Mouse (Mus musculus): ENCODE measurements at regions not wholly inside any gene's neighbourhood (a gene's known extent, or its start where the extent isn't known, plus 50 kb on each side); places are given as distances from the start of the nearest gene placed in this dataset.

- H3K4me3 ChIP-seq, result no peak overlapping the region
- H3K27me3 ChIP-seq (replicated peaks), result no peaks in the 10 kb centered on the region
- H3K36me3 ChIP-seq, result no peaks in the 10 kb centered on the region
- no peak overlapping the region for H3K27ac ChIP-seq (replicated peaks)
- peaks cover 7% of the 10 kb centered on the region; the same call in 1 of the 2 replicates for H3K4me1 ChIP-seq
- H3K4me2 ChIP-seq, result no peak overlapping the region
- no peaks in the 10 kb centered on the region for H3K9me3 ChIP-seq
- WGBS, result 80% methylated on average over 4 of the region's 4 CpGs
- no peak for ATAC-seq (ENCODE audit: extremely low read depth, insufficient number of reproducible peaks, low FRiP score, low TSS enrichment)
- H3K9ac ChIP-seq, result no peak overlapping the region
These were observed 55.1 kb upstream of the Cnksr3 start for GRCm38 (mm10) chr10:7267106-7267505.

- no peaks in the 10 kb centered on the region for H3K27me3 ChIP-seq (replicated peaks)
- H3K27ac ChIP-seq (replicated peaks), result no peak overlapping the region
- no peak overlapping the region for H3K4me3 ChIP-seq
- H3K9me3 ChIP-seq, result no peaks in the 10 kb centered on the region
- no peak for ATAC-seq (ENCODE audit: extremely low read depth, insufficient number of reproducible peaks, low FRiP score, low TSS enrichment)
- H3K4me2 ChIP-seq, result no peak overlapping the region
- H3K9ac ChIP-seq, result no peak overlapping the region
- 65% methylated on average over 9 of the region's 9 CpGs for WGBS
- 0 out of 2 replicates have a peak, but pooled peaks cover 3% of the 10 kb centered on the region for H3K4me1 ChIP-seq
- H3K36me3 ChIP-seq, result no peaks in the 10 kb centered on the region
These were observed 53.4 kb upstream of the Cnksr3 start for GRCm38 (mm10) chr10:7265412-7265811.

GRCm38 (mm10) chr10:7264721-7265120 is 52.7 kb upstream of the Cnksr3 start:
- Histone ChIP-seq H3K4me2 (no peak overlapping the region), H3K4me3 (no peak overlapping the region), H3K9me3 (no peaks in the 10 kb centered on the region), H3K9ac (no peak overlapping the region), H3K36me3 (no peaks in the 10 kb centered on the region), H3K27ac (replicated peaks) (no peak overlapping the region), H3K27me3 (replicated peaks) (no peaks in the 10 kb centered on the region), H3K4me1 (0 out of 2 replicates have a peak, but pooled peaks cover 3% of the 10 kb centered on the region)
- ATAC-seq (ENCODE audit: extremely low read depth, insufficient number of reproducible peaks, low FRiP score, low TSS enrichment), result no peak
- WGBS, result 82% methylated on average over 4 of the region's 4 CpGs

Data from heart, embryonic 13.5 days (tissue).